In genomic region chr5:106705162-106705561, GRCm38 (mm10) we compare ENCODE assay signal across 18 mouse cellular contexts. TPM values are rescaled to one million over a fixed set of nuclear protein-coding genes. Genes with fewer than 3 reads are reported as not detected.
DNase-seq lines count a peak whose midpoint lies in the region; ATAC-seq and TF ChIP-seq lines count a peak whose summit lies in the region.
"Had no signal": no experiment of that assay in that cellular context is flagged by ENCODE, and none has a peak within 500 bp of the region (broad histone marks: within the 10 kb centered on the region; RNA-seq: fewer than 3 reads in every experiment).

No protein-coding gene starts in this region.

- peak; percentile 62; the same call in 1 of the 2 replicates for ATAC-seq in heart, embryonic 11.5 days (replicated peaks; ENCODE audit: insufficient number of reproducible peaks, low FRiP score, low TSS enrichment)
- ATAC-seq in hindbrain, embryonic 13.5 days (ENCODE audit: low FRiP score) = no peak
- ATAC-seq: activated CD4-positive, CD25-positive, alpha-beta regulatory T cell, adult 4 months had no signal

- H3K9ac ChIP-seq in heart, embryonic 11.5 days (ENCODE audit: low read depth, low read length) = no peak overlapping the region
- H3K9ac ChIP-seq in hindbrain, embryonic 13.5 days = no peak overlapping the region
- H3K9ac ChIP-seq: forebrain, embryonic 12.5 days had no signal

- no peaks in the 10 kb centered on the region for H3K27me3 ChIP-seq in heart, embryonic 11.5 days (ENCODE audit: control insufficient read depth, insufficient read depth, low read length)
- H3K27me3 ChIP-seq in heart, embryonic 10.5 days (ENCODE audit: insufficient read depth, poor library complexity, severe bottlenecking) = no peaks in the 10 kb centered on the region
- H3K27me3 ChIP-seq in hindbrain, embryonic 13.5 days = no peaks in the 10 kb centered on the region

- H3K4me3 ChIP-seq in heart, embryonic 11.5 days (ENCODE audit: low read depth, low read length) = no peak overlapping the region
- no peak overlapping the region for H3K4me3 ChIP-seq in heart, embryonic 10.5 days
- no peak overlapping the region for H3K4me3 ChIP-seq in hindbrain, embryonic 13.5 days
- H3K4me3 ChIP-seq in gastrocnemius, adult 2 months = no peak overlapping the region
- H3K4me3 ChIP-seq: forebrain, embryonic 12.5 days; hindbrain, embryonic 10.5 days had no signal

- peaks cover 19% of the 10 kb centered on the region for H3K4me1 ChIP-seq in heart, embryonic 11.5 days (ENCODE audit: control insufficient read depth, insufficient read depth, low read length)
- peaks cover 19% of the 10 kb centered on the region for H3K4me1 ChIP-seq in heart, embryonic 10.5 days
- H3K4me1 ChIP-seq in hindbrain, embryonic 13.5 days (replicated peaks) = no peaks in the 10 kb centered on the region
- H3K4me1 ChIP-seq: forebrain, embryonic 12.5 days had no signal

- TF ChIP-seq CTCF in gastrocnemius, adult 2 months (IDR thresholded peaks at IDR 0.05) = no peak

- no peaks in the 10 kb centered on the region for H3K9me3 ChIP-seq in heart, embryonic 11.5 days (replicated peaks; ENCODE audit: control insufficient read depth, low read length)
- H3K9me3 ChIP-seq in heart, embryonic 10.5 days = no peaks in the 10 kb centered on the region
- H3K9me3 ChIP-seq in hindbrain, embryonic 13.5 days = 0 out of 2 replicates have a peak, but pooled peaks cover 5% of the 10 kb centered on the region

- DNase-seq in heart, embryonic 10.5 days (ENCODE audit: low spot score) = no peak
- peak; percentile 84 for DNase-seq in MEL-GATA-1-ER (ENCODE audit: extremely low read depth, low read depth)
- DNase-seq in heart, postnatal 10 days = peak; percentile 23 to 26
- peak; percentile 48 for DNase-seq in retina, postnatal 1 day
- no peak for DNase-seq in embryo, embryonic 11 days
- no peak for DNase-seq in gastrocnemius, adult 2 months
- DNase-seq: B cell, adult 2 months; gastrocnemius, postnatal 10 days; kidney, adult 11 months; lung, adult 18-20 months; right cerebral cortex, postnatal 25 days; thymus, adult 2 months had no signal

- no peak overlapping the region for H3K4me2 ChIP-seq in heart, embryonic 11.5 days
- H3K4me2 ChIP-seq in hindbrain, embryonic 13.5 days = no peak overlapping the region
- H3K4me2 ChIP-seq: forebrain, embryonic 12.5 days had no signal

- 30% methylated on average over 5 of the region's 5 CpGs for WGBS in heart, embryonic 11.5 days (ENCODE audit: insufficient replicate concordance)
- WGBS in heart, embryonic 10.5 days = 29% methylated on average over 5 of the region's 5 CpGs
- 84% methylated on average over 5 of the region's 5 CpGs for WGBS in hindbrain, embryonic 13.5 days

- no peaks in the 10 kb centered on the region for H3K36me3 ChIP-seq in heart, embryonic 11.5 days (ENCODE audit: control insufficient read depth, insufficient read depth, low read length)
- no peaks in the 10 kb centered on the region for H3K36me3 ChIP-seq in heart, embryonic 10.5 days
- H3K36me3 ChIP-seq in hindbrain, embryonic 13.5 days = no peaks in the 10 kb centered on the region
- H3K36me3 ChIP-seq: forebrain, embryonic 12.5 days; G1E; hindbrain, embryonic 10.5 days had no signal

- intact Hi-C loops in heart, postnatal 10 days (cut with DNase I) = no loop called here
- intact Hi-C loops in gastrocnemius, adult 2 months (cut with DNase I) = no loop called here

- H3K27ac ChIP-seq in heart, embryonic 11.5 days (ENCODE audit: low read depth, low read length) = no peak overlapping the region
- H3K27ac ChIP-seq in heart, embryonic 10.5 days = no peak overlapping the region
- no peak overlapping the region for H3K27ac ChIP-seq in hindbrain, embryonic 13.5 days
- H3K27ac ChIP-seq in gastrocnemius, adult 2 months = no peak overlapping the region
- H3K27ac ChIP-seq: forebrain, embryonic 12.5 days; hindbrain, embryonic 10.5 days had no signal

RNA-seq across cellular contexts. Expression of gene Zfp644, which starts 8.1 kb away (rescaled TPM):
- 57.5 and 82.8 TPM in 2 replicates for polyA plus RNA-seq in heart, embryonic 11.5 days (2014; fragmentation: Nextera tagmentation; extraction: Ambion mirVana)
- polyA plus RNA-seq in heart, embryonic 10.5 days (2016; fragmentation: Nextera tagmentation; extraction: Ambion mirVana) = 48.5 and 58.6 TPM in 2 replicates
- total RNA-seq in heart, postnatal 10 days (2021) = 10 to 100 TPM; 93.5 to 98.2 TPM
- 75.5 and 82.1 TPM in 2 replicates for polyA plus RNA-seq in hindbrain, embryonic 13.5 days (2015; fragmentation: Nextera tagmentation; extraction: Ambion mirVana)
- 10 to 100 TPM; 51.2 to 55.7 TPM for total RNA-seq in gastrocnemius, adult 2 months (2021)

Comparison
In these comparisons a context has a peak if more than half of its experiments do, and no peak if none do; other contexts are left out.
1. DNase-seq: peak in MEL-GATA-1-ER (single experiment), heart, postnatal 10 days (2 of 2) and retina, postnatal 1 day (single experiment); none in heart, embryonic 10.5 days (single experiment), embryo, embryonic 11 days (single experiment) and gastrocnemius, adult 2 months (single experiment).